Mouse (Mus musculus): Measurements from ENCODE around the gene C1s2. TPM values are rescaled to one million over a fixed set of nuclear protein-coding genes. Genes with fewer than 3 reads are reported as not detected.
"Not testable (repeated sequence)": the region's sequence is repeated elsewhere in the genome, so short reads cannot be mapped to it uniquely, and the experiment has no call there.

C1s2 gene
- polyA plus RNA-seq, 1 experiment from 2014 or later = 0.07 TPM

- no peaks in the 10 kb centered on the region for H3K9me3 ChIP-seq
- H3K4me2 ChIP-seq = peak overlapping the region; percentile 69
- no peaks in the 10 kb centered on the region for H3K36me3 ChIP-seq
- no peak for ATAC-seq (ENCODE audit: borderline replicate concordance, extremely low read depth, low FRiP score, low TSS enrichment)
- no peak overlapping the region for H3K9ac ChIP-seq
- H3K27me3 ChIP-seq = no peaks in the 10 kb centered on the region
- no peak overlapping the region for H3K27ac ChIP-seq
- peaks cover 16% of the 10 kb centered on the region for H3K4me1 ChIP-seq
- 74% methylated on average over 7 of the region's 7 CpGs for WGBS
- peak overlapping the region; percentile 74 for H3K4me3 ChIP-seq
These were observed 28.4 kb upstream of the C1s2 start for GRCm38 (mm10) chr6:124664256-124664655.

- Histone ChIP-seq H3K9me3 (no peaks in the 10 kb centered on the region), H3K4me3 (peak overlapping the region; percentile 74), H3K9ac (peak overlapping the region; percentile 52), H3K27me3 (no peaks in the 10 kb centered on the region), H3K36me3 (no peaks in the 10 kb centered on the region), H3K4me2 (peak overlapping the region; percentile 69), H3K4me1 (peaks cover 16% of the 10 kb centered on the region), H3K27ac (peak overlapping the region; percentile 78)
- WGBS = 9% methylated on average over 13 of the region's 13 CpGs
- no peak for ATAC-seq (ENCODE audit: borderline replicate concordance, extremely low read depth, low FRiP score, low TSS enrichment)
These were observed 27.5 kb upstream of the C1s2 start for GRCm38 (mm10) chr6:124663424-124663795.

- Histone ChIP-seq H3K27me3 (no peaks in the 10 kb centered on the region), H3K4me3 (peak within 1 kb of the TSS; percentile 74), H3K4me1 (peaks cover 16% of the 10 kb centered on the region), H3K27ac (peak within 1 kb of the TSS; percentile 78), H3K36me3 (no peaks in the 10 kb centered on the region), H3K9me3 (no peaks in the 10 kb centered on the region), H3K4me2 (peak within 1 kb of the TSS; percentile 69), H3K9ac (peak within 1 kb of the TSS; percentile 52)
- under 1% methylated on average over 55 of the region's 87 CpGs for WGBS
- peak; percentile 97 for ATAC-seq (ENCODE audit: borderline replicate concordance, extremely low read depth, low FRiP score, low TSS enrichment)
These were observed 26.9 kb upstream of the C1s2 start, which contains the start of gene Lpcat3 for GRCm38 (mm10) chr6:124662477-124663423. Gene Lpcat3, plus strand, starts transcription at chr6:124663027.

GRCm38 (mm10) chr6:124661995-124662394 is 26.1 kb upstream of the C1s2 start:
- H3K9me3 ChIP-seq = no peaks in the 10 kb centered on the region
- no peak for ATAC-seq (ENCODE audit: borderline replicate concordance, extremely low read depth, low FRiP score, low TSS enrichment)
- peak overlapping the region; percentile 78 for H3K27ac ChIP-seq
- H3K9ac ChIP-seq = peak overlapping the region; percentile 47; the same call in 1 of the 2 replicates
- 28% methylated on average over 6 of the region's 6 CpGs for WGBS
- H3K36me3 ChIP-seq = no peaks in the 10 kb centered on the region
- H3K27me3 ChIP-seq = no peaks in the 10 kb centered on the region
- peaks cover 16% of the 10 kb centered on the region for H3K4me1 ChIP-seq
- peak overlapping the region; percentile 74 for H3K4me3 ChIP-seq
- peak overlapping the region; percentile 69 for H3K4me2 ChIP-seq

GRCm38 (mm10) chr6:124661156-124661806 is 25.4 kb upstream of the C1s2 start:
- Histone ChIP-seq H3K27me3 (no peaks in the 10 kb centered on the region), H3K36me3 (no peaks in the 10 kb centered on the region), H3K4me2 (no peak overlapping the region), H3K27ac (no peak overlapping the region), H3K4me1 (peaks cover 16% of the 10 kb centered on the region), H3K4me3 (no peak overlapping the region), H3K9me3 (no peaks in the 10 kb centered on the region), H3K9ac (no peak overlapping the region)
- WGBS = 91% methylated on average over 4 of the region's 4 CpGs
- no peak for ATAC-seq (ENCODE audit: borderline replicate concordance, extremely low read depth, low FRiP score, low TSS enrichment)

- H3K9ac ChIP-seq = no peak overlapping the region
- H3K4me3 ChIP-seq = no peak overlapping the region
- H3K27me3 ChIP-seq = no peaks in the 10 kb centered on the region
- no peak overlapping the region for H3K4me2 ChIP-seq
- no peak overlapping the region for H3K27ac ChIP-seq
- ATAC-seq (ENCODE audit: borderline replicate concordance, extremely low read depth, low FRiP score, low TSS enrichment) = no peak
- peaks cover 3% of the 10 kb centered on the region; the same call in 1 of the 2 replicates for H3K9me3 ChIP-seq
- no CpG with 5 or more reads among the region's 2 CpGs for WGBS
- peaks cover 5% of the 10 kb centered on the region; the same call in 1 of the 2 replicates for H3K4me1 ChIP-seq
- no peaks in the 10 kb centered on the region for H3K36me3 ChIP-seq
These were observed 22.2 kb upstream of the C1s2 start for GRCm38 (mm10) chr6:124658067-124658466.

- no peak overlapping the region for H3K27ac ChIP-seq
These were observed 20.0 kb upstream of the C1s2 start for GRCm38 (mm10) chr6:124655893-124656292.

GRCm38 (mm10) chr6:124646394-124646793 is 10.5 kb upstream of the C1s2 start:
- WGBS = 50% methylated on average over 1 of the region's 1 CpGs
- ATAC-seq (ENCODE audit: borderline replicate concordance, extremely low read depth, low FRiP score, low TSS enrichment) = no peak
- H3K36me3 ChIP-seq = no peaks in the 10 kb centered on the region
- H3K9ac ChIP-seq = no peak overlapping the region
- H3K4me2 ChIP-seq = no peak overlapping the region
- H3K4me3 ChIP-seq = no peak overlapping the region
- no peak overlapping the region for H3K27ac ChIP-seq
- no peaks in the 10 kb centered on the region for H3K9me3 ChIP-seq
- H3K27me3 ChIP-seq = no peaks in the 10 kb centered on the region
- H3K4me1 ChIP-seq = no peaks in the 10 kb centered on the region

More at GRCm38 (mm10) chr6:124655893-124656292, 20.0 kb upstream of the C1s2 start:
- H3K4me3 ChIP-seq = no peak overlapping the region
- no peaks in the 10 kb centered on the region for H3K27me3 ChIP-seq
- no peak for ATAC-seq (ENCODE audit: borderline replicate concordance, extremely low read depth, low FRiP score, low TSS enrichment)
- H3K9ac ChIP-seq = no peak overlapping the region
- no peaks in the 10 kb centered on the region for H3K36me3 ChIP-seq
- H3K9me3 ChIP-seq = peaks cover 3% of the 10 kb centered on the region; the same call in 1 of the 2 replicates
- no peaks in the 10 kb centered on the region for H3K4me1 ChIP-seq
- H3K4me2 ChIP-seq = no peak overlapping the region
- 31% methylated on average over 6 of the region's 6 CpGs for WGBS

- Histone ChIP-seq H3K4me3 (no peak overlapping the region), H3K27me3 (no peaks in the 10 kb centered on the region), H3K36me3 (no peaks in the 10 kb centered on the region), H3K4me2 (no peak overlapping the region), H3K9ac (no peak overlapping the region), H3K9me3 (no peaks in the 10 kb centered on the region), H3K4me1 (no peaks in the 10 kb centered on the region), H3K27ac (no peak overlapping the region)
- 38% methylated on average over 8 of the region's 8 CpGs for WGBS
- no peak for ATAC-seq (ENCODE audit: borderline replicate concordance, extremely low read depth, low FRiP score, low TSS enrichment)
These were observed 5.1 kb upstream of the C1s2 start for GRCm38 (mm10) chr6:124640997-124641396.

- no peak overlapping the region for H3K27ac ChIP-seq
- 81% methylated on average over 4 of the region's 4 CpGs for WGBS
- H3K4me3 ChIP-seq = no peak overlapping the region
- no peaks in the 10 kb centered on the region for H3K4me1 ChIP-seq
- H3K4me2 ChIP-seq = no peak overlapping the region
- no peak overlapping the region for H3K9ac ChIP-seq
- no peak for ATAC-seq (ENCODE audit: borderline replicate concordance, extremely low read depth, low FRiP score, low TSS enrichment)
- H3K9me3 ChIP-seq = no peaks in the 10 kb centered on the region
- no peaks in the 10 kb centered on the region for H3K36me3 ChIP-seq
- no peaks in the 10 kb centered on the region for H3K27me3 ChIP-seq
These were observed 4.2 kb upstream of the C1s2 start for GRCm38 (mm10) chr6:124640041-124640440.

- not testable (repeated sequence) for H3K4me3 ChIP-seq; H3K27ac ChIP-seq; H3K27me3 ChIP-seq; H3K4me1 ChIP-seq; H3K4me2 ChIP-seq; ATAC-seq (ENCODE audit: borderline replicate concordance, extremely low read depth, low FRiP score, low TSS enrichment); H3K36me3 ChIP-seq; H3K9ac ChIP-seq; H3K9me3 ChIP-seq
- 25% methylated on average over 6 of the region's 6 CpGs for WGBS
These were observed 1.1 kb upstream of the C1s2 start for GRCm38 (mm10) chr6:124636858-124637460.

Measured in lung, embryonic 15.5 days (tissue).